In genomic region chr3:84268434-84268833, GRCm38 (mm10) we compare ENCODE assay signal across 10 mouse cellular contexts. TPM values are rescaled to one million over a fixed set of nuclear protein-coding genes. Genes with fewer than 3 reads are reported as not detected.
DNase-seq lines count a peak whose midpoint lies in the region; ATAC-seq and TF ChIP-seq lines count a peak whose summit lies in the region.
"Had no signal": no experiment of that assay in that cellular context is flagged by ENCODE, and none has a peak within 500 bp of the region (broad histone marks: within the 10 kb centered on the region; RNA-seq: fewer than 3 reads in every experiment).

No protein-coding gene starts in this region.

- H3K27ac ChIP-seq in hindbrain, embryonic 11.5 days (ENCODE audit: low read depth, low read length), result no peak overlapping the region
- H3K27ac ChIP-seq in hindbrain, embryonic 14.5 days, result no peak overlapping the region
- H3K27ac ChIP-seq in stomach, postnatal 0 days (replicated peaks), result no peak overlapping the region
- H3K27ac ChIP-seq in forebrain, embryonic 16.5 days (ENCODE audit: low read length), result no peak overlapping the region
- H3K27ac ChIP-seq: hindbrain, embryonic 15.5 days; limb, embryonic 15.5 days had no signal

- H3K4me3 ChIP-seq in hindbrain, embryonic 11.5 days (ENCODE audit: low read depth, low read length), result no peak overlapping the region
- no peak overlapping the region for H3K4me3 ChIP-seq in hindbrain, embryonic 14.5 days (replicated peaks; ENCODE audit: low read length)
- H3K4me3 ChIP-seq in stomach, postnatal 0 days (ENCODE audit: low read depth, low read length), result no peak overlapping the region
- no peak overlapping the region for H3K4me3 ChIP-seq in forebrain, embryonic 16.5 days (replicated peaks; ENCODE audit: low read length)
- H3K4me3 ChIP-seq: hindbrain, embryonic 15.5 days; limb, embryonic 15.5 days had no signal

- H3K4me2 ChIP-seq in hindbrain, embryonic 11.5 days (replicated peaks; ENCODE audit: low read depth, low read length), result no peak overlapping the region
- H3K4me2 ChIP-seq in hindbrain, embryonic 14.5 days (replicated peaks), result no peak overlapping the region
- H3K4me2 ChIP-seq in stomach, postnatal 0 days (replicated peaks; ENCODE audit: low read depth), result no peak overlapping the region
- no peak overlapping the region for H3K4me2 ChIP-seq in forebrain, embryonic 16.5 days (ENCODE audit: low read length)
- H3K4me2 ChIP-seq: hindbrain, embryonic 15.5 days; limb, embryonic 15.5 days had no signal

- ATAC-seq in hindbrain, embryonic 11.5 days (ENCODE audit: low FRiP score), result no peak
- ATAC-seq in hindbrain, embryonic 14.5 days (ENCODE audit: low FRiP score), result no peak
- ATAC-seq in stomach, postnatal 0 days (ENCODE audit: low FRiP score, low TSS enrichment), result no peak
- no peak for ATAC-seq in forebrain, embryonic 16.5 days

- H3K36me3 ChIP-seq in hindbrain, embryonic 11.5 days (ENCODE audit: control insufficient read depth, insufficient read depth, low read length), result no peaks in the 10 kb centered on the region
- no peaks in the 10 kb centered on the region for H3K36me3 ChIP-seq in hindbrain, embryonic 14.5 days (replicated peaks; ENCODE audit: control insufficient read depth, insufficient read depth)
- H3K36me3 ChIP-seq in stomach, postnatal 0 days (ENCODE audit: control insufficient read depth, insufficient read depth, low read length), result no peaks in the 10 kb centered on the region
- no peaks in the 10 kb centered on the region for H3K36me3 ChIP-seq in forebrain, embryonic 16.5 days (ENCODE audit: control insufficient read depth, insufficient read depth)
- H3K36me3 ChIP-seq: hindbrain, embryonic 15.5 days; limb, embryonic 15.5 days had no signal

- 67% methylated on average over 3 of the region's 3 CpGs for WGBS in hindbrain, embryonic 11.5 days
- 64% methylated on average over 3 of the region's 3 CpGs for WGBS in hindbrain, embryonic 14.5 days
- WGBS in stomach, postnatal 0 days, result 53% methylated on average over 3 of the region's 3 CpGs
- WGBS in forebrain, embryonic 16.5 days, result 54% methylated on average over 3 of the region's 3 CpGs

- peak; percentile 45 for DNase-seq in hindbrain, embryonic 11.5 days (ENCODE audit: low spot score)
- no peak for DNase-seq in hindbrain, embryonic 14.5 days (ENCODE audit: low spot score)
- peak; percentile 34 for DNase-seq in thymus, postnatal 4 days
- DNase-seq in thymus, adult 18-20 months, result no peak
- DNase-seq in kidney, postnatal 10 days, result peak; percentile 67
- no peak for DNase-seq in stomach, postnatal 0 days (ENCODE audit: low spot score)
- DNase-seq in adrenal gland, postnatal 10 days, result no peak

- no peak overlapping the region for H3K9ac ChIP-seq in hindbrain, embryonic 11.5 days (ENCODE audit: low read depth, low read length)
- H3K9ac ChIP-seq in hindbrain, embryonic 14.5 days, result no peak overlapping the region
- no peak overlapping the region for H3K9ac ChIP-seq in stomach, postnatal 0 days (ENCODE audit: low read length)
- no peak overlapping the region for H3K9ac ChIP-seq in forebrain, embryonic 16.5 days (replicated peaks; ENCODE audit: low read depth, low read length)
- H3K9ac ChIP-seq: hindbrain, embryonic 15.5 days; limb, embryonic 15.5 days had no signal

- TF ChIP-seq CTCF in stomach, postnatal 0 days (IDR thresholded peaks at IDR 0.05; ENCODE audit: low read depth), result peak; percentile 65

- H3K4me1 ChIP-seq in hindbrain, embryonic 11.5 days (replicated peaks; ENCODE audit: control insufficient read depth, insufficient read depth, low read length), result peaks cover 26% of the 10 kb centered on the region
- H3K4me1 ChIP-seq in hindbrain, embryonic 14.5 days (replicated peaks; ENCODE audit: control insufficient read depth, insufficient read depth, low read length), result peaks cover 35% of the 10 kb centered on the region
- H3K4me1 ChIP-seq in stomach, postnatal 0 days (replicated peaks; ENCODE audit: control insufficient read depth, insufficient read depth), result no peaks in the 10 kb centered on the region
- peaks cover 28% of the 10 kb centered on the region for H3K4me1 ChIP-seq in forebrain, embryonic 16.5 days (replicated peaks; ENCODE audit: control insufficient read depth, insufficient read depth, low read length)

- TF ChIP-seq EP300 in stomach, postnatal 0 days (optimal IDR thresholded peaks at IDR 0.05), result no peak

- H3K9me3 ChIP-seq in hindbrain, embryonic 11.5 days (ENCODE audit: control insufficient read depth, low read length), result no peaks in the 10 kb centered on the region
- no peaks in the 10 kb centered on the region for H3K9me3 ChIP-seq in hindbrain, embryonic 14.5 days (ENCODE audit: control insufficient read depth, low read length)
- H3K9me3 ChIP-seq in stomach, postnatal 0 days (ENCODE audit: control insufficient read depth, low read length), result no peaks in the 10 kb centered on the region
- H3K9me3 ChIP-seq in forebrain, embryonic 16.5 days (ENCODE audit: control insufficient read depth, low read length), result no peaks in the 10 kb centered on the region
- H3K9me3 ChIP-seq: hindbrain, embryonic 15.5 days; limb, embryonic 15.5 days had no signal

- H3K27me3 ChIP-seq in hindbrain, embryonic 11.5 days (ENCODE audit: control insufficient read depth, insufficient read depth, low read length), result no peaks in the 10 kb centered on the region
- no peaks in the 10 kb centered on the region for H3K27me3 ChIP-seq in hindbrain, embryonic 14.5 days (ENCODE audit: control insufficient read depth, insufficient read depth, low read length)
- no peaks in the 10 kb centered on the region for H3K27me3 ChIP-seq in stomach, postnatal 0 days (ENCODE audit: control insufficient read depth, insufficient read depth, low read length)
- H3K27me3 ChIP-seq in forebrain, embryonic 16.5 days (replicated peaks; ENCODE audit: control insufficient read depth, insufficient read depth, low read length), result no peaks in the 10 kb centered on the region
- H3K27me3 ChIP-seq: hindbrain, embryonic 15.5 days had no signal

RNA-seq across cellular contexts. Expression of gene Trim2, which starts 38.2 kb away (rescaled TPM):
- 104 and 109 TPM in 2 replicates for polyA plus RNA-seq in hindbrain, embryonic 11.5 days (2014; fragmentation: Nextera tagmentation; extraction: Ambion mirVana)
- 136 and 151 TPM in 2 replicates for polyA plus RNA-seq in hindbrain, embryonic 14.5 days (2014; fragmentation: Nextera tagmentation; extraction: Ambion mirVana)
- 30.0 and 30.7 TPM in 2 replicates for polyA plus RNA-seq in stomach, postnatal 0 days (2015; fragmentation: Nextera tagmentation; extraction: Ambion mirVana)
- 10 to 100 TPM; 53.1 to 58.5 TPM for total RNA-seq in adrenal gland, postnatal 10 days (2021)
- polyA plus RNA-seq in forebrain, embryonic 16.5 days (2015; fragmentation: Nextera tagmentation; extraction: Ambion mirVana), result 195 and 201 TPM in 2 replicates

Comparison
In these comparisons a context has a peak if more than half of its experiments do, and no peak if none do; other contexts are left out.
1. DNase-seq: peak in hindbrain, embryonic 11.5 days (single experiment), thymus, postnatal 4 days (single experiment) and kidney, postnatal 10 days (single experiment); none in hindbrain, embryonic 14.5 days (single experiment), thymus, adult 18-20 months (0 of 2), stomach, postnatal 0 days (single experiment) and adrenal gland, postnatal 10 days (single experiment).